Mouse (Mus musculus): ENCODE measurements around the gene Trub1. TPM values are rescaled to one million over a fixed set of nuclear protein-coding genes. Genes with fewer than 3 reads are reported as not detected.

Trub1 gene
- polyA plus RNA-seq, 1 experiment from 2014 or later: 7.1 TPM

DNA sequence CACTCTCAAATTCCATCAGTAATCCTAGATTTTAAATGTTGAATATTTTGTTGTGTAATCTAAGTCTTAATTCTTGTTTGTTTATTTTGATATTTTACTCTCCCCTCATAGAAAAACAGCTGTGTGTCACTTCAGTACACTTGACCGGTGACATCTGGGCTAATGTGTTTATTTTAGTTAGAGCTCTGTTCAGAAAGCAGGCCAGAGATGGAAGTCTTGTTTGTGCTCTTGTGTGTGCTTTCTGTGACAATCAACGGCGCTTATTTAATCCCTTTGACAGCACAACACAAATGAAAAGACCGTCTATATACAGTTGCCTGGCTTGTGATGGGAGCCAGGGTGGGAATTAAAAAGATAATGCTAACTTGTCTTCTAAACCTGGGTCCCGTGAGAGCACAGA, 53.9 kb downstream of the Trub1 start:
- WGBS: 27% methylated on average over 5 of the region's 5 CpGs
- no peak for TF ChIP-seq CTCF (IDR thresholded peaks at IDR 0.05; ENCODE audit: low read depth)

GRCm38 (mm10) chr19:57508261-57508788, 55.6 kb downstream of the Trub1 start:
- H3K4me1 ChIP-seq (replicated peaks; ENCODE audit: control insufficient read depth, insufficient read depth, low read length): no peaks in the 10 kb centered on the region
- H3K9me3 ChIP-seq (ENCODE audit: control insufficient read depth): no peaks in the 10 kb centered on the region
- no peak overlapping the region for H3K4me2 ChIP-seq (replicated peaks; ENCODE audit: low read depth)
- no peak overlapping the region for H3K4me3 ChIP-seq (ENCODE audit: low read depth, low read length)
- no peaks in the 10 kb centered on the region for H3K27me3 ChIP-seq (replicated peaks; ENCODE audit: control insufficient read depth, insufficient read depth, low read length)
- H3K9ac ChIP-seq (ENCODE audit: low read depth, low read length): no peak overlapping the region
- H3K36me3 ChIP-seq (ENCODE audit: control insufficient read depth, insufficient read depth): no peaks in the 10 kb centered on the region
- H3K27ac ChIP-seq (ENCODE audit: low read depth, low read length): no peak overlapping the region
- ATAC-seq: no peak
- TF ChIP-seq CTCF (IDR thresholded peaks at IDR 0.05; ENCODE audit: low read depth): no peak
- WGBS: 73% methylated on average over 11 of the region's 11 CpGs

More for the DNA sequence above, 53.9 kb downstream of the Trub1 start:
- Histone ChIP-seq H3K9ac (ENCODE audit: low read depth, low read length) (no peak overlapping the region), H3K4me3 (ENCODE audit: low read depth, low read length) (no peak overlapping the region), H3K9me3 (ENCODE audit: control insufficient read depth) (no peaks in the 10 kb centered on the region), H3K4me2 (replicated peaks; ENCODE audit: low read depth) (no peak overlapping the region), H3K4me1 (replicated peaks; ENCODE audit: control insufficient read depth, insufficient read depth, low read length) (no peaks in the 10 kb centered on the region), H3K27me3 (replicated peaks; ENCODE audit: control insufficient read depth, insufficient read depth, low read length) (no peaks in the 10 kb centered on the region), H3K27ac (ENCODE audit: low read depth, low read length) (no peak overlapping the region), H3K36me3 (ENCODE audit: control insufficient read depth, insufficient read depth) (no peaks in the 10 kb centered on the region)
- no peak for ATAC-seq

- Histone ChIP-seq H3K27me3 (replicated peaks; ENCODE audit: control insufficient read depth, insufficient read depth, low read length) (no peaks in the 10 kb centered on the region), H3K9me3 (ENCODE audit: control insufficient read depth) (no peaks in the 10 kb centered on the region), H3K36me3 (ENCODE audit: control insufficient read depth, insufficient read depth) (no peaks in the 10 kb centered on the region), H3K27ac (ENCODE audit: low read depth, low read length) (peak overlapping the region; percentile 23; the same call in 1 of the 2 replicates), H3K4me1 (replicated peaks; ENCODE audit: control insufficient read depth, insufficient read depth, low read length) (no peaks in the 10 kb centered on the region), H3K4me3 (ENCODE audit: low read depth, low read length) (no peak overlapping the region), H3K9ac (ENCODE audit: low read depth, low read length) (no peak overlapping the region), H3K4me2 (replicated peaks; ENCODE audit: low read depth) (peak overlapping the region; percentile 22; the same call in 1 of the 2 replicates)
- 50% methylated on average over 14 of the region's 14 CpGs for WGBS
- no peak for TF ChIP-seq CTCF (IDR thresholded peaks at IDR 0.05; ENCODE audit: low read depth)
- no peak for ATAC-seq
Measured at GRCm38 (mm10) chr19:57509758-57510319, 57.1 kb downstream of the Trub1 start.

DNA sequence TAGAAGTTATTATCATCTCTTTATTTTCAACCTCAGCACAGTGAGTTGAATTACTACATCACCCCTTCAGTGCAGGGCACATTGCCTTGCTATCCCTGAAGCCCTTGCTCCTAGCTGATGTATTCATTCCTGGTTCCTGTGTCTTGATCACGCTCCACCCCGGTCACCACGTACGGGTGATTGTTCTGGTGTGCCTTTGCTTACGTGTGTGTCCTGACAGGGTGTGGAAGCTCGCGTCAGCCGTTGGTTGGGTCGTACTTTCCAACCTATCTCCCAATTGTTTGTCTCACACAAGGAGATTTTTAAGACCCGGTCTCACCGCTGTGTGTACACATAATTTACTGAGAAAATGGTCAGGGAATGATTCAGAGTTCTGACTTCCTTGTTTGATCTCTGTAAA, 58.1 kb downstream of the Trub1 start:
- Histone ChIP-seq H3K4me3 (ENCODE audit: low read depth, low read length) (no peak overlapping the region), H3K27me3 (replicated peaks; ENCODE audit: control insufficient read depth, insufficient read depth, low read length) (no peaks in the 10 kb centered on the region), H3K36me3 (ENCODE audit: control insufficient read depth, insufficient read depth) (no peaks in the 10 kb centered on the region), H3K9me3 (ENCODE audit: control insufficient read depth) (no peaks in the 10 kb centered on the region), H3K4me2 (replicated peaks; ENCODE audit: low read depth) (no peak overlapping the region), H3K27ac (ENCODE audit: low read depth, low read length) (no peak overlapping the region), H3K4me1 (replicated peaks; ENCODE audit: control insufficient read depth, insufficient read depth, low read length) (no peaks in the 10 kb centered on the region), H3K9ac (ENCODE audit: low read depth, low read length) (no peak overlapping the region)
- 65% methylated on average over 11 of the region's 11 CpGs for WGBS
- no peak for ATAC-seq
- TF ChIP-seq CTCF (IDR thresholded peaks at IDR 0.05; ENCODE audit: low read depth): no peak

- Histone ChIP-seq H3K4me2 (replicated peaks; ENCODE audit: low read depth) (no peak overlapping the region), H3K9me3 (ENCODE audit: control insufficient read depth) (no peaks in the 10 kb centered on the region), H3K9ac (ENCODE audit: low read depth, low read length) (no peak overlapping the region), H3K27ac (ENCODE audit: low read depth, low read length) (no peak overlapping the region), H3K4me1 (replicated peaks; ENCODE audit: control insufficient read depth, insufficient read depth, low read length) (no peaks in the 10 kb centered on the region), H3K36me3 (ENCODE audit: control insufficient read depth, insufficient read depth) (no peaks in the 10 kb centered on the region), H3K4me3 (ENCODE audit: low read depth, low read length) (no peak overlapping the region), H3K27me3 (replicated peaks; ENCODE audit: control insufficient read depth, insufficient read depth, low read length) (no peaks in the 10 kb centered on the region)
- no peak for TF ChIP-seq CTCF (IDR thresholded peaks at IDR 0.05; ENCODE audit: low read depth)
- no peak for ATAC-seq
- WGBS: 86% methylated on average over 9 of the region's 9 CpGs
Measured at GRCm38 (mm10) chr19:57513123-57513522, 60.4 kb downstream of the Trub1 start.

DNA sequence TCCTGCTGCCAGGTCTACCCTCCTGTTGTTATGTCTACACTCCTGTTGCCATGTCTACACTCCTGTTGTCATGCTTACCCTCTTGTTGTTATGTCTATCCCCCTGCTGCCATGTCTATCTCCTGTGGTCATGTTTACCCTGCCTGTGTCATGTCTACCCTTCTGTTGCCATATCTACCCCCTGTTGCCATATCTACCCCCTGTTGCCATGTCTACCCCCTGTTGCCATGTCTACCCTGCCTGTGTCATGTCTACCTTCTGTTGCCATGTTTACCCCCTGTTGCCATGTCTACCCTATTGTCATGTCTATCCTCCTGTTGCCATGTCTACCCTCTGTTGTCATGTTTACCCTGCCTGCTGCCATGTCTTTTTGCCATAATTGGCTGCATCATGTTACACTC, 69.0 kb downstream of the Trub1 start:
- Histone ChIP-seq H3K9me3 (ENCODE audit: control insufficient read depth) (no peaks in the 10 kb centered on the region), H3K4me1 (replicated peaks; ENCODE audit: control insufficient read depth, insufficient read depth, low read length) (no peaks in the 10 kb centered on the region), H3K27me3 (replicated peaks; ENCODE audit: control insufficient read depth, insufficient read depth, low read length) (no peaks in the 10 kb centered on the region), H3K27ac (ENCODE audit: low read depth, low read length) (no peak overlapping the region), H3K9ac (ENCODE audit: low read depth, low read length) (no peak overlapping the region), H3K36me3 (ENCODE audit: control insufficient read depth, insufficient read depth) (no peaks in the 10 kb centered on the region), H3K4me2 (replicated peaks; ENCODE audit: low read depth) (no peak overlapping the region), H3K4me3 (ENCODE audit: low read depth, low read length) (no peak overlapping the region)
- no peak for ATAC-seq
- TF ChIP-seq CTCF (IDR thresholded peaks at IDR 0.05; ENCODE audit: low read depth): no peak
